22 mouse cellular contexts compared by ENCODE assay signal in genomic region chr7:121954891-121955669, GRCm38 (mm10). TPM values are rescaled to one million over a fixed set of nuclear protein-coding genes. Genes with fewer than 3 reads are reported as not detected.
DNase-seq lines count a peak whose midpoint lies in the region; ATAC-seq lines count a peak whose summit lies in the region.
"Had no signal": no experiment of that assay in that cellular context is flagged by ENCODE, and none has a peak within 500 bp of the region (broad histone marks: within the 10 kb centered on the region; RNA-seq: fewer than 3 reads in every experiment).

No protein-coding gene starts in this region.

- no peak overlapping the region for H3K9ac ChIP-seq in embryonic facial prominence, embryonic 14.5 days (ENCODE audit: low read depth, low read length)
- H3K9ac ChIP-seq in limb, embryonic 15.5 days = no peak overlapping the region
- H3K9ac ChIP-seq: hindbrain, embryonic 15.5 days; liver, embryonic 14.5 days had no signal

- peaks cover 31% of the 10 kb centered on the region for H3K36me3 ChIP-seq in embryonic facial prominence, embryonic 14.5 days (ENCODE audit: control insufficient read depth, insufficient read depth, low read length)
- peaks cover 36% of the 10 kb centered on the region for H3K36me3 ChIP-seq in limb, embryonic 15.5 days

- peak overlapping the region; percentile 48; the same call in 1 of the 2 replicates for H3K27ac ChIP-seq in embryonic facial prominence, embryonic 14.5 days (replicated peaks; ENCODE audit: low read depth, low read length)
- no peak overlapping the region for H3K27ac ChIP-seq in limb, embryonic 15.5 days
- H3K27ac ChIP-seq: heart, adult 2 months; hindbrain, embryonic 15.5 days; liver, embryonic 14.5 days; macrophage had no signal

- H3K4me3 ChIP-seq in embryonic facial prominence, embryonic 14.5 days (ENCODE audit: low read depth, low read length) = no peak overlapping the region
- H3K4me3 ChIP-seq in limb, embryonic 15.5 days = no peak overlapping the region
- H3K4me3 ChIP-seq: erythroblast, embryonic 14.5 days; heart, adult 2 months; hindbrain, embryonic 15.5 days had no signal

- H3K4me1 ChIP-seq in embryonic facial prominence, embryonic 14.5 days (ENCODE audit: control insufficient read depth, insufficient read depth, low read length) = no peaks in the 10 kb centered on the region
- H3K4me1 ChIP-seq in limb, embryonic 15.5 days = peaks cover 12% of the 10 kb centered on the region
- H3K4me1 ChIP-seq: hindbrain, embryonic 15.5 days had no signal

- no peaks in the 10 kb centered on the region for H3K9me3 ChIP-seq in embryonic facial prominence, embryonic 14.5 days (ENCODE audit: control insufficient read depth, low read length)
- no peaks in the 10 kb centered on the region for H3K9me3 ChIP-seq in limb, embryonic 15.5 days
- H3K9me3 ChIP-seq: hindbrain, embryonic 15.5 days had no signal

- H3K4me2 ChIP-seq in embryonic facial prominence, embryonic 14.5 days (ENCODE audit: low read depth, low read length) = no peak overlapping the region
- no peak overlapping the region for H3K4me2 ChIP-seq in limb, embryonic 15.5 days
- H3K4me2 ChIP-seq: hindbrain, embryonic 15.5 days; midbrain, embryonic 11.5 days had no signal

- 70% methylated on average over 11 of the region's 11 CpGs for WGBS in embryonic facial prominence, embryonic 14.5 days
- WGBS in limb, embryonic 15.5 days = 44% methylated on average over 11 of the region's 11 CpGs

- ATAC-seq in embryonic facial prominence, embryonic 14.5 days (ENCODE audit: low read depth) = peak; percentile 68; the same call in 1 of the 2 replicates
- ATAC-seq in limb, embryonic 15.5 days (ENCODE audit: insufficient number of reproducible peaks, low FRiP score, low TSS enrichment, low read depth) = 0 out of 2 replicates have a peak, but pooled peaks have one; percentile 36
- ATAC-seq: forebrain, embryonic 14.5 days had no signal

- peak; percentile 16 for DNase-seq in kidney, adult 18-20 months
- DNase-seq in kidney, adult 9 months = no peak
- DNase-seq in embryonic facial prominence, embryonic 14.5 days (ENCODE audit: low spot score) = peak; percentile 48
- DNase-seq in kidney, postnatal 25 days = peak; percentile 27 to 76
- DNase-seq in layer of hippocampus, adult 11-12 months (ENCODE audit: low spot score) = no peak
- no peak for DNase-seq in right cerebral cortex, adult 18-20 months
- DNase-seq in T-cell, adult 2 months (ENCODE audit: low spot score) = no peak
- DNase-seq: adrenal gland, postnatal 10 days; cerebellum, adult 9-10 months; embryo, embryonic 11 days; gastrocnemius, postnatal 14 days; heart, adult 2 months; heart, postnatal 36 days; layer of hippocampus, postnatal 36 days; thymus, postnatal 25 days had no signal

- no peaks in the 10 kb centered on the region for H3K27me3 ChIP-seq in embryonic facial prominence, embryonic 14.5 days (replicated peaks; ENCODE audit: control insufficient read depth, insufficient read depth, low read length)
- no peaks in the 10 kb centered on the region for H3K27me3 ChIP-seq in limb, embryonic 15.5 days
- H3K27me3 ChIP-seq: hindbrain, embryonic 15.5 days had no signal

RNA-seq across cellular contexts. Expression of gene Cog7, which starts 26.4 kb away (rescaled TPM):
- polyA plus RNA-seq in embryonic facial prominence, embryonic 14.5 days (2014; fragmentation: Nextera tagmentation; extraction: Ambion mirVana) = 11.4 and 14.4 TPM in 2 replicates
- 24.8 and 26.6 TPM in 2 replicates for polyA plus RNA-seq in limb, embryonic 15.5 days (2015; fragmentation: Nextera tagmentation; extraction: Ambion mirVana)

Comparison
In these comparisons a context has a peak if more than half of its experiments do, and no peak if none do; other contexts are left out.
1. DNase-seq: peak in kidney, adult 18-20 months (single experiment), embryonic facial prominence, embryonic 14.5 days (single experiment) and kidney, postnatal 25 days (2 of 2); none in kidney, adult 9 months (single experiment), layer of hippocampus, adult 11-12 months (single experiment), right cerebral cortex, adult 18-20 months (single experiment) and T-cell, adult 2 months (single experiment).